Mouse (Mus musculus): Measurements from ENCODE around the gene Adgrd1. TPM values are rescaled to one million over a fixed set of nuclear protein-coding genes. Genes with fewer than 3 reads are reported as not detected.

The Adgrd1 gene
- polyA plus RNA-seq, 1 experiment from 2014 or later = not detected

GRCm38 (mm10) chr5:129113741-129114476, 17.4 kb downstream of the Adgrd1 start:
- WGBS = 78% methylated on average over 13 of the region's 13 CpGs
- no peaks in the 10 kb centered on the region for H3K27me3 ChIP-seq (ENCODE audit: control insufficient read depth, insufficient read depth, low read length)
- no peak for ATAC-seq (replicated peaks; ENCODE audit: low FRiP score)

GRCm38 (mm10) chr5:129116299-129116698, 19.7 kb downstream of the Adgrd1 start:
- Histone ChIP-seq H3K4me1 (replicated peaks; ENCODE audit: control insufficient read depth, insufficient read depth, low read length) (no peaks in the 10 kb centered on the region), H3K9me3 (ENCODE audit: control insufficient read depth, low read length) (no peaks in the 10 kb centered on the region), H3K9ac (ENCODE audit: low read length) (no peak overlapping the region), H3K36me3 (ENCODE audit: control insufficient read depth, insufficient read depth, low read length) (no peaks in the 10 kb centered on the region), H3K4me2 (ENCODE audit: low read depth, low read length, severe bottlenecking) (no peak overlapping the region), H3K4me3 (ENCODE audit: low read depth, low read length) (no peak overlapping the region), H3K27me3 (ENCODE audit: control insufficient read depth, insufficient read depth, low read length) (no peaks in the 10 kb centered on the region), H3K27ac (ENCODE audit: low read depth, low read length) (no peak overlapping the region)
- DNase-seq (ENCODE audit: low spot score) (no peak), ATAC-seq (replicated peaks; ENCODE audit: low FRiP score) (no peak)
- 79% methylated on average over 8 of the region's 8 CpGs for WGBS

More at GRCm38 (mm10) chr5:129113741-129114476, 17.4 kb downstream of the Adgrd1 start:
- no peaks in the 10 kb centered on the region for H3K9me3 ChIP-seq (ENCODE audit: control insufficient read depth, low read length)
- DNase-seq (ENCODE audit: low spot score) = no peak
- no peak overlapping the region for H3K9ac ChIP-seq (ENCODE audit: low read length)
- H3K27ac ChIP-seq (ENCODE audit: low read depth, low read length) = no peak overlapping the region
- H3K4me1 ChIP-seq (replicated peaks; ENCODE audit: control insufficient read depth, insufficient read depth, low read length) = 0 out of 2 replicates have a peak, but pooled peaks cover 1% of the 10 kb centered on the region
- no peak overlapping the region for H3K4me2 ChIP-seq (ENCODE audit: low read depth, low read length, severe bottlenecking)
- H3K36me3 ChIP-seq (ENCODE audit: control insufficient read depth, insufficient read depth, low read length) = no peaks in the 10 kb centered on the region
- H3K4me3 ChIP-seq (ENCODE audit: low read depth, low read length) = no peak overlapping the region

GRCm38 (mm10) chr5:129117593-129118113, 21.1 kb downstream of the Adgrd1 start:
- Histone ChIP-seq H3K4me1 (replicated peaks; ENCODE audit: control insufficient read depth, insufficient read depth, low read length) (no peaks in the 10 kb centered on the region), H3K4me3 (ENCODE audit: low read depth, low read length) (no peak overlapping the region), H3K27me3 (ENCODE audit: control insufficient read depth, insufficient read depth, low read length) (no peaks in the 10 kb centered on the region), H3K4me2 (ENCODE audit: low read depth, low read length, severe bottlenecking) (no peak overlapping the region), H3K36me3 (ENCODE audit: control insufficient read depth, insufficient read depth, low read length) (no peaks in the 10 kb centered on the region), H3K9me3 (ENCODE audit: control insufficient read depth, low read length) (no peaks in the 10 kb centered on the region), H3K27ac (ENCODE audit: low read depth, low read length) (no peak overlapping the region), H3K9ac (ENCODE audit: low read length) (no peak overlapping the region)
- ATAC-seq (replicated peaks; ENCODE audit: low FRiP score) (no peak), DNase-seq (ENCODE audit: low spot score) (no peak)
- 76% methylated on average over 4 of the region's 4 CpGs for WGBS

- Histone ChIP-seq H3K4me3 (ENCODE audit: low read depth, low read length) (no peak overlapping the region), H3K4me1 (replicated peaks; ENCODE audit: control insufficient read depth, insufficient read depth, low read length) (no peaks in the 10 kb centered on the region), H3K4me2 (ENCODE audit: low read depth, low read length, severe bottlenecking) (no peak overlapping the region), H3K27ac (ENCODE audit: low read depth, low read length) (no peak overlapping the region), H3K36me3 (ENCODE audit: control insufficient read depth, insufficient read depth, low read length) (no peaks in the 10 kb centered on the region), H3K27me3 (ENCODE audit: control insufficient read depth, insufficient read depth, low read length) (no peaks in the 10 kb centered on the region), H3K9me3 (ENCODE audit: control insufficient read depth, low read length) (no peaks in the 10 kb centered on the region), H3K9ac (ENCODE audit: low read length) (no peak overlapping the region)
- ATAC-seq (replicated peaks; ENCODE audit: low FRiP score) (no peak), DNase-seq (ENCODE audit: low spot score) (no peak)
- 81% methylated on average over 7 of the region's 7 CpGs for WGBS
These were observed 22.0 kb downstream of the Adgrd1 start for GRCm38 (mm10) chr5:129118523-129118922.

GRCm38 (mm10) chr5:129119146-129119545, 22.6 kb downstream of the Adgrd1 start:
- no peaks in the 10 kb centered on the region for H3K4me1 ChIP-seq (replicated peaks; ENCODE audit: control insufficient read depth, insufficient read depth, low read length)
- H3K9me3 ChIP-seq (ENCODE audit: control insufficient read depth, low read length) = no peaks in the 10 kb centered on the region
- no peak overlapping the region for H3K27ac ChIP-seq (ENCODE audit: low read depth, low read length)
- H3K36me3 ChIP-seq (ENCODE audit: control insufficient read depth, insufficient read depth, low read length) = no peaks in the 10 kb centered on the region
- no peak overlapping the region for H3K9ac ChIP-seq (ENCODE audit: low read length)
- no peak overlapping the region for H3K4me3 ChIP-seq (ENCODE audit: low read depth, low read length)
- no peaks in the 10 kb centered on the region for H3K27me3 ChIP-seq (ENCODE audit: control insufficient read depth, insufficient read depth, low read length)
- WGBS = 73% methylated on average over 4 of the region's 4 CpGs
- no peak overlapping the region for H3K4me2 ChIP-seq (ENCODE audit: low read depth, low read length, severe bottlenecking)
- ATAC-seq (replicated peaks; ENCODE audit: low FRiP score) = no peak
- DNase-seq (ENCODE audit: low spot score) = no peak

GRCm38 (mm10) chr5:129121654-129122285, 25.2 kb downstream of the Adgrd1 start:
- no peaks in the 10 kb centered on the region for H3K27me3 ChIP-seq (ENCODE audit: control insufficient read depth, insufficient read depth, low read length)
- H3K27ac ChIP-seq (ENCODE audit: low read depth, low read length) = no peak overlapping the region
- no peaks in the 10 kb centered on the region for H3K9me3 ChIP-seq (ENCODE audit: control insufficient read depth, low read length)
- no peak overlapping the region for H3K9ac ChIP-seq (ENCODE audit: low read length)
- H3K36me3 ChIP-seq (ENCODE audit: control insufficient read depth, insufficient read depth, low read length) = no peaks in the 10 kb centered on the region
- ATAC-seq (replicated peaks; ENCODE audit: low FRiP score) (no peak), DNase-seq (ENCODE audit: low spot score) (no peak)
- H3K4me2 ChIP-seq (ENCODE audit: low read depth, low read length, severe bottlenecking) = no peak overlapping the region
- no peaks in the 10 kb centered on the region for H3K4me1 ChIP-seq (replicated peaks; ENCODE audit: control insufficient read depth, insufficient read depth, low read length)
- WGBS = 91% methylated on average over 15 of the region's 15 CpGs
- H3K4me3 ChIP-seq (ENCODE audit: low read depth, low read length) = no peak overlapping the region

GRCm38 (mm10) chr5:129122491-129122890, 25.9 kb downstream of the Adgrd1 start:
- no peak overlapping the region for H3K27ac ChIP-seq (ENCODE audit: low read depth, low read length)
- H3K9me3 ChIP-seq (ENCODE audit: control insufficient read depth, low read length) = no peaks in the 10 kb centered on the region
- H3K36me3 ChIP-seq (ENCODE audit: control insufficient read depth, insufficient read depth, low read length) = no peaks in the 10 kb centered on the region
- DNase-seq (ENCODE audit: low spot score) (no peak), ATAC-seq (replicated peaks; ENCODE audit: low FRiP score) (no peak)
- no peaks in the 10 kb centered on the region for H3K27me3 ChIP-seq (ENCODE audit: control insufficient read depth, insufficient read depth, low read length)
- H3K4me2 ChIP-seq (ENCODE audit: low read depth, low read length, severe bottlenecking) = no peak overlapping the region
- H3K9ac ChIP-seq (ENCODE audit: low read length) = no peak overlapping the region
- no peak overlapping the region for H3K4me3 ChIP-seq (ENCODE audit: low read depth, low read length)
- WGBS = 92% methylated on average over 7 of the region's 7 CpGs
- no peaks in the 10 kb centered on the region for H3K4me1 ChIP-seq (replicated peaks; ENCODE audit: control insufficient read depth, insufficient read depth, low read length)

GRCm38 (mm10) chr5:129124070-129124828, 27.7 kb downstream of the Adgrd1 start:
- ATAC-seq (replicated peaks; ENCODE audit: low FRiP score) (no peak), DNase-seq (ENCODE audit: low spot score) (no peak)
- no peaks in the 10 kb centered on the region for H3K9me3 ChIP-seq (ENCODE audit: control insufficient read depth, low read length)
- no peak overlapping the region for H3K9ac ChIP-seq (ENCODE audit: low read length)
- no peak overlapping the region for H3K4me3 ChIP-seq (ENCODE audit: low read depth, low read length)
- WGBS = 49% methylated on average over 11 of the region's 11 CpGs
- no peaks in the 10 kb centered on the region for H3K27me3 ChIP-seq (ENCODE audit: control insufficient read depth, insufficient read depth, low read length)
- no peaks in the 10 kb centered on the region for H3K36me3 ChIP-seq (ENCODE audit: control insufficient read depth, insufficient read depth, low read length)
- no peak overlapping the region for H3K27ac ChIP-seq (ENCODE audit: low read depth, low read length)
- no peaks in the 10 kb centered on the region for H3K4me1 ChIP-seq (replicated peaks; ENCODE audit: control insufficient read depth, insufficient read depth, low read length)
- H3K4me2 ChIP-seq (ENCODE audit: low read depth, low read length, severe bottlenecking) = no peak overlapping the region
